Mouse (Mus musculus): ENCODE measurements at regions not wholly inside any gene's neighbourhood (a gene's known extent, or its start where the extent isn't known, plus 50 kb on each side); places are given as distances from the start of the nearest gene placed in this dataset.
A peak's percentile ranks its signal among the peaks of the same experiment; 100 is the strongest.
"Not testable (repeated sequence)": the region's sequence is repeated elsewhere in the genome, so short reads cannot be mapped to it uniquely, and the experiment has no call there.

DNA sequence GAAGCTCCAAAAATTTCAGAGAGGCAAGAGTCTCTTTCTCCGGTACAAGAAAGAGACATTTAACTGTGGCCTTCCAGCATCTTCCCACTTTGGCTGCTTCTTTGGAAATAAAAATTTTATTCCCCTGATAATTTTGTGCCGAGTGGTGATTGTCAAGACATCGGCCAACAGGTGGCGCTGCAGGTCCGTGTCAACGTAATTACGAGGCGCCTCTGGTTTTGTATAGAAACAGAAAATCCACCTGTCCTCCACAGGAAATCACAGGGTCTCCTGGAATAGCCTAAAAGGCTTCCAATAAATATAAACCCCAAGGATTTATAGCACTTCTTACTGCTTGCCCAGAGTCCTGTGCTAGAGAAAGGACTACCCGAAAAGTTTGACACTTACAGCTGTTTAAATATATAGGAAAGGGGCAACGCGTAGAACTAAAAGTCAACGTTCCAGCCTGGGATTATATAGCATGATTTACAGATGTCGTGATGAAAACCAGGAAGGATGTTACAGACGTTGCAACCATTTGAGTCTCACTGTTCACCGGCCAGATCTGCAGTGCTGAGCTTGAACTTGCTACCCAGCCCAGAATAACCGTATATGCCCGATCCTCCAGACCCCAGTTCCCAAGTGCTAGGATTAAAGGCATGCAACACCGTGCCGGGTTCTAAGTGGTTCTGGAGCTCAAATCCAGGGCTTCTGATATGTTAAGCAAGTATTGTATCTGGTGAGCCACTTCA, 251.3 kb upstream of the Tgfbr2 start:
- peak; percentile 78 to 83 for DNase-seq (ENCODE audit: low spot score in 2 of 2)

DNA sequence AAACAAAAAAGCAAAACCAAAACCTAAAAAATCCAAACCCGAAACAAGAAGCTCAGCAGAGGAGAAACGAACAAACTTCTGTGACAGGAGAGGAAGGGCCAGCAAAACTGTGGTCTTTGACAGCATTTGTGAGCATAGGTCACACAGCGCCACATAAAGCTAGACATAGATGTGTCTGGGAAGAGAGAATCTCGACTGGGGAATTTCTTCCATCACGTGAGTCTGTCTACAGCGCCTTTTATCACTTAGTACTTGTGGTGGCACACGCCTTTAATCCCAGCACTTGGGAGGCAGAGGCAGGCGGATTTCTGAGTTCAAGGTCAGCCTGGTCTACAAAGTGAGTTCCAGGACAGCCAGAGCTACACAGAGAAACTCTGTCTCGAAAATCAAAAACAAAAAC, 250.2 kb upstream of the Tgfbr2 start:
- DNase-seq (ENCODE audit: low spot score in 2 of 2), result not testable (repeated sequence)

DNA sequence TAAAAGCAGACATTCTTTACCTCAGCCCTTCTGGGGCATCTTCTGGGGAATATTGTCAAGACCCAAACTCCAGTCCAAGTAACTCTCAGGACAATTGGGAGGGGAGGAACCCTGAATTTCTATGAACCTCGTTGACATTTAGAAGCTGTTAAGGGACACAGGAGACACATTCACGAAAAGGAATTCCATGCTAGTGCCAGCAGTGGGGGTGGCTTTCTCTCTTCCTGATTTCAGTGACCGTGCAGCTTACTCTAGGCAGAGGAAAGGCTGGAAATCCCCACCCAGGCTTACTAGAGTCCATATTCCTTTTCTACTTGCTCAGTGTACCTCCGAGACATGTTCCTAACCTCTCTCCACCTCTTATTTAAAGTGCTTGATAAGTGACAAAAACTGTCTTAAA, 239.9 kb upstream of the Tgfbr2 start:
- no peak for DNase-seq (ENCODE audit: low spot score in 2 of 2)

DNA sequence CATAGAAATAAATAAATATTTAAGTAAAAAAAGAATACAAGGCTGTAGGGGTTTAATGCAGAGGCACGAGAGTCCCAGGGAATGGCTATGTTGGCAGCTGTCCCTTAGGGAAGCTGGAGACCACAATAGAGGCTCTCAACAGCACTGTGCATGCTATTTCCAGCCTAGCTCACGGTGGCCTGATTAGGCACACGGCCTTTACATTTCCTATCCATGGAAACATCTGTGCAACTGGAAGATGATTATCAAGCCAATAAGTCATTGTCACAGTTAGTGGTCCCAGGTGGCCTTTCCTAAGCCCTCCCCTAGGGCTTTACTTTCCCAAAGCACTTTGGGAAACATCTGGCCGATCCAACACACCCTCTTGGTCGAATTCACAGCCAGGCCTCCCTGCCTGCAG, 235.9 kb upstream of the Tgfbr2 start:
- no peak for DNase-seq (ENCODE audit: low spot score in 2 of 2)

DNA sequence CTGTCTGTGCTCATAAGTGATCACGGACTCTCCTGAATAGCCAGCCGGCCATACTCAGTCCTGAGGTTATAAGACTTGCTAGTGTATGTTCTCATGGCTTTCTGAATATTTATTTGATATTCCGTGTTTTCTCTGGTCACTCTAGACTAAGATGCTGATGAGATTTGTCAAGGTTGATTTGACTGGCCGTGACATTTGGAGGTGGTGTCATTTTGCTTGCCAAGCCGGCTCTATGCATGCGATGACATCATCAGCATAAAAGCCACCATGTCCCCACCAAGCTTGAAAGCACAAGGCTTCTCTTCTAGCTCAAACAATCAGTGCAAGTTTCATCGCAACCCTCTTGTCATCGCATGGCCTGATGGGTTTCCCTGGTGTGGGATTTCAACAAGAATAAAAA, 235.3 kb upstream of the Tgfbr2 start:
- no peak for DNase-seq (ENCODE audit: low spot score in 2 of 2)

DNA sequence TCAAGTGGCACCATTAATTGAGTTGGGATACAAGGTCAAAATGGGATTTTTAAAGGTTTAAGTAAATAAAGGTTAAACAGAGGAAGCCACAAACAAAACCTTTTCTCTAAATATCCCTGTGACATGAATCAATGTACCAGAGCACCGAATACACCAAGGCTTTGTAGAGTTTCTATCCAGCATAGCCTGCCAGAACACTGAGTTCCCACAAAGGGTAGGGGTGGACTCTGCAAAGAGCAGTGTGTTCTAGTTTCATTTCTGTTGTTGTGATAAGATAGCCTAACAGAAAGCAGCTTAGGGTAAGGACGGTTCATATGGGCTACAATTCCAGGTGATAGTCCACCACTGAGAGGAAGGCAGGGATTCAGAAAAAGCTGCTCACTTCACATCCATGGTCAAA, 233.0 kb upstream of the Tgfbr2 start:
- DNase-seq (ENCODE audit: low spot score in 2 of 2), result no peak

DNA sequence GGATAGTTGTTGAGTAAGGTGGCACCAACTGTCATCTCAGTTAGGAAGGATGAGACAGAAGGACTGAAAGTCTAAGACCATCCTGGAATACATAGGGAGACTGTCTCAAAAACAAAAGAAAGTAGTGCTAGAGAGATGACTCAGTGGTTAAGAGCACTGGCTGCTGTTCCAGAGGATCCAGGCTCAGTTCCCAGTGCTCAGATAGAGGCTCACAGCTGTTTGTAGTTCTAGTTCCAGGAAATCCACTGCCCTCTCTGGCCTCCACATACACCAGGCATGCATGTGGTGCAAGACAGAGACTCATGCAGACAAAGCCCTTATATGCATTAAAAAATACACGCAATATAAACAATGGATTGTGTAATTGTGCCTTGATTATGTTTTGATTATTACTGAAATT, 229.9 kb upstream of the Tgfbr2 start:
- DNase-seq (ENCODE audit: low spot score in 2 of 2), result no peak

DNA sequence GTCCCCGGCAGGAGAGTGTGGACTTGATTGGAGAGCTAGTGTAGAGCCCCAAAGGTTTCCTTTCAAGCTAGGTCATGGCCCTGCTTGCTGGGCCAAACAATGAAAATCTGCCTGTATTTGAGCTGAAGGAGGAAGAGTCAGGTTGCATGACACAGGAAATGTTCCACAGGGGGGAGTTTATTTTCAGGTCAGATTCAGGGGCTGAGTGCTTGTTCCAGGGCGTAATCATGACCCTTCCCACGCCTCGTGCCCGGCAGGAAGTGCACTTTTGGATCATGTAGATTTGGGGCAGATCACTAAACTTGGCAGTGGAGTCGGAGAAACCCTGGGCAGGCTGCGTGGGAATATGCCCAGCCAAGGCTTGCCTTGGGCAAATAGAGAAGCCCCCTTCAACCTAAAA, 226.7 kb upstream of the Tgfbr2 start:
- no peak for DNase-seq (ENCODE audit: low spot score in 2 of 2)

DNA sequence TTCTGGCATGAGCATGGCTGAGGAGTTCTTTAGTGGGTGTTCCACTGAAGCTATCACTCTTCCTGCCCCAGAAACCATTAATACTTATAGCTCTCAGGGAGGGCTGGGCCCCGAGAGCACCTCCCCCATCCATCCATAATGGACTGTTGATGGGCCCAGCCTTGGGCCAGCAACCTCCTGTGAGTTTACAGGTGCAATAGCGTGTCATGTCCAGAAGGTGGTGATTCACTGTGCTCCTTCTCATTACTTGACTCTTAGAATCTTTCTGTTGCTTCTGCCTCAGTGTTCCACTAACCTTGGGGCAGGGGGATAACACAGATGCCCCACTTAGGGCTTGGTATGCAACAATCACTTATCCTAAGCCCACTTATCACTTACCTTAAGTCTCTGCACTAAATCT, 225.1 kb upstream of the Tgfbr2 start:
- no peak for DNase-seq (ENCODE audit: low spot score in 2 of 2)

DNA sequence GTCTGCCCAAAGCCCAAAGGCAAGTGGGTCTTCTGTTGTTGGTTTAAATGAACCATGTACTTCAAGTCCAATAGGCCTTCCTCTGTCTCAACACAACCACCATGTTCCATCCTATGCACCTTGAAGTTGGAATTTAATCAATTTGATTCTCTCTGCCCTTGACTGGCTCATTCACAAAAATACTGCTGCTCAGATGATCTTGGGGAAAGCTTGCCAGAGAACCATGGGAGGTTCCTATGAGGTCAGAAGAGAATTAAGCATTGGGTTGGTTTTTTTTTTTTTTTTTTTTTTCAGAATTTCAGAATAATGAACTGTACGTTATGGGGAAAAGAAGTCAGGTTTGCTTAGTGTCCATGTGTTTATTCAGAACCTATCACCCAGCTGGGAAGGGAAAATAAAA, 224.1 kb upstream of the Tgfbr2 start:
- DNase-seq (ENCODE audit: low spot score in 2 of 2), result no peak

DNA sequence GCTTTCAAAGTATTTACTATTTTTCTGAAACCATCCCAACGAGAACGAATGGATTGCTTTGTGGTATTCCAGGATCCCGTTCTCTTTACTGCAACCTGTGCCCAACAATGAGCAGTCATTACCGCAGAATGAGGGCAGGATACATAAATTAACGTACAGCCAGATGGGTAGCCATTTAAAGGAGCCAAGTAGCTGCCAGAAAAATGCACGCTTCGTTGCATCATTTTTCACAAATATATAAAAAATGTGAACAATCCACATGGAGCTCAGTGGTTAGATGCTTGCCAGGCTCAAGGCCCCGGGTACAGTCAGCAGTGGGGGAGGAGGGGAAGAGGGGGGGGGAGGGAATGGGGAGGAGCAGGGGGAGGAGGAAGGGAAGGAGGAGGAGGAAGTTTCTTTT, 217.1 kb upstream of the Tgfbr2 start:
- DNase-seq (ENCODE audit: low spot score in 2 of 2), result no peak

DNA sequence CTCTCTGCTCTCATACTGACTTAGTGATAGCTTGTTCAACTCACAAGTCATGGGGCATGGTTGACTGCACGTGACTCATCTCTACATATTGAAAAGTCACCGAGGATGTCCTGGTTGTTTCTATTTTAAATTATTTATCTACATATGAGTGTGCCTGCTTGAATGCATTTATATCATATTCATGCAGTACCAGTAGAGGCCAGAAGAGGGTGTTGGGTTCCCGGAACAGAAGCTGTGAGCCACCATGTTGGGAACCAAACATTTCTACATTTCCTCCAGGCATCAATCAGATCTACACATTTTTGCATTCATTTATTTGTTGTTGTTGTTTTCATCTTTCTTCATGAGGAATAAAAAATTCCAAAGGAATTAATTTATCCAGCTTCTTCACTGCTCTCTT, 214.6 kb upstream of the Tgfbr2 start:
- DNase-seq (ENCODE audit: low spot score in 2 of 2), result no peak

DNA sequence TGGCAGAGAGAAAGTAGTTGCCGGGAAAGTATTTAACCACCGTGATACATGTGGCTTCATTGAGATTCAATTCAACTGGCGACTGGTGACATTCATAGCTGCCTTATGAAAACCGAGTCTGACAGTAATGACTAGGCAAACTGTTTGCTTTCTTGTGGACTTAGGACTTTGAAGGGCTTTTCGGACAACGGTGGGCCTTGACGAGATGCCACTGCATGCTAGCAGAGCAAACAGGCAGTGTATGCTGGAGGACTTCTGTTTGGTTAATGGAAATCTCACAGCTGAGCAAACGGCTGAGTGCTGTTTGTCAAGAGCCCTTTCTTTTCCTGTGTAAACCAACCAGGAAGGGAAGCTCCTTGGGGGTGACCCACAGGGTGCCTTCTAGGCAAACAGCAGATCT, 213.7 kb upstream of the Tgfbr2 start:
- no peak for DNase-seq (ENCODE audit: low spot score in 2 of 2)

DNA sequence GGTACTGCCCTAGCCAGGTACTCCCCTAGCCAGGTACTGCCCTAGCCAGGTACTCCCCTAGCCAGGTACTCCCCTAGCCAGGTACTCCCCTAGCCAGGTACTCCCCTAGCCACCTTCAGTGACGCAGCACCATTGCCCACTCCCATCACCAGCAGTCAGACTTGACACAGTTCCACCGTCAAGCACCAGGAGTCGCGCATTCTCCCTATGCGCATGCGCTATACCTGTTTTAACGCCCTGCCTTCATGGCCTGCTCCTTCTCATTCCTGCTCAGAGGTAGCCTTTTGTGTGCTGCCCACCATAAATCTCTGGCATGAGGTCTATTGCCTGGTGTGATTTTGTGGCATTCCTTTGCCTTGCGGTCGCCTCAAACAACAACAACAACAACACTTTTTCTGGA, 212.9 kb upstream of the Tgfbr2 start:
- no peak for DNase-seq (ENCODE audit: low spot score in 2 of 2)

DNA sequence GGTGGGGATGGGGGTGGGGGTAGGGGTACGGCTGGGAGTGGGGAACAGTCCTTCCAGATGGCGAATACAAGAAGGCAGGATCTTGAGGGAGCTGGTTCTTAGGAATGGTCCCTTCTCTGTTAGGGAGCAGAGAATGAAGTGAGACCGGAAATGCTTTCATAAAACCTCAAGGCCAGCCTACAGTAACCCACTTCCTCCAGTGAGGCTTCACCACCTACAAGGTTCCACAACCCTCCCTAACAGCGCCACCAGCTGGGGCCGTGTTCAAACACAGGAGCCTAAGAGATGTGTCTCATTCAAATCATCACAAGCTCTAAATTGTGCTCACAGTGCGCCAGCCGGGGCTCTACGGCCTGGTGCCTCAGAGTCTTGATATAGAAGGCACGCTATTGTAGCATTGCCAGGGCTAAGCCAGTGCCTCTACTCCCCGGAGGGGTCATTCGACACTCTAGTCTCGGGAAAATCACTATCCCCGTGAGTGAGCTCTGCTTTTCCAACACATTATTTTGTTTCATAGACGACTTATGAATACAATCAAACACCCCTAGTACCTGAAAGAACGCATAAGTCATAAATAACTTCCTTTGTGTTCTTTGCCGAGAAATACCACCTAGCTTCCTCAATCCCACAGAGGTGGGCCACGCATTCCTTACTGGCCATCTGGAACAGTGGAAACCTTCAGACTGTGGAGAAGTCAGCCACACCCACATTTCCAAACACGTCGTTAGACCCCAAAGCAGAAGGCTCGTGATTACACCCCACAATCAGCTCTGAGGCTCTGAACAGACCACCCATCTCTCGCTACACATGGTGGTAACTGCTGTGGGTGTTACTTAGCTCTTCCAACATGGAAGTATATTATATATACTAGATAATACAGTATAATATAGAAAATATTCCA, 209.3 kb upstream of the Tgfbr2 start:
- peak; percentile 71 to 80 for DNase-seq (ENCODE audit: low spot score in 2 of 2)

DNA sequence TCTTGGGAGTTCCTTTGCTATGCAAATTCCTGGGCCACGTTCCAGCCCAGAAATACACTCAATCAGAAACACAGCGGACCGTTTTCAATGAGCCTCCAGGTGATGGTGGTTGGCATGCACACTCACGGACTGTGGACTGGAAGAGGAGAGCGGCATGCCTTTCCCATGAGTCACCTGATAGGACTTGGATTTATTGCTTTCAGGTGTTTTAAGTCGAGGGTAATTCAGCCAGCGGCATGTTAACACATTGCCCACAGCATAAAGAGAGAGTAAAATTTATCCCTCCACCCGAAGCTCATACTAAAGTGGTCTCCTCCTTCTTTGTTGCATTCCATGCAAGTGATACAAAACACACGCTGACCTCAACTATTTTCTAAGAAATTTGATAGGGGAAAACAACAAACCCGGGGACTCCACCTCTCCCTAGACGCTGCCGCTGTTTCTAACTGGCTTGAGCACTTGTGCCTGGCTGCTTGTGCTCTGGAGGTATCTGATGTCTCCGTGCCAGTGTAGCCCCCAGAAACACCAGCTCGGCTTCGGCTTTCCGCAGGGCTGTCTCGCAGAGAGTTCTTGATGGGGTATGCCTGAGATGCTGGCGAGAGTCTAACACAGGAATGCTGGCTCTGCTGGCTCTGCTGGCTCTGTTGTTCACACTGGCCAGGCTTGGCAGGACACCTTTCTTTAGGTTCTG, 208.4 kb upstream of the Tgfbr2 start:
- DNase-seq (ENCODE audit: low spot score in 2 of 2), result peak in 1 of 2 experiments; percentile 37

DNA sequence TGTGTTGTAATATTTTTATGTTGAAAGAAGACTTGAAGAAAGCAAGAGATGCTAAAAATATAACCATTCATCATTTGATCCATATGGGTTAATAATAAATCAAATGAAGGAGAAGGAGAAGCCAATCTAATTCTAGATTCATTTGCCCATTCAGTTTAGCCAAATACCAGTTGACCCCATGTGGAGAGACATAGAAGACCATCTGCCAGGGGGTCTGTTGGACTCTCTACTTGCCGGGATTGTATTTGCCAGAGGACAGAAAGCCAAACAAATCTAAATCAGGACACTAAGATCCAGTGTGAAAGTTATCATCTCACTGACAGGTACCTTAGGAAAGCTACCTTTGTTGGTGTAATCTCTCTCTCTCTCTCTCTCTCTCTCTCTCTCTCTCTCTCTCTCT, 202.5 kb upstream of the Tgfbr2 start:
- no peak for DNase-seq (ENCODE audit: low spot score in 2 of 2)

DNA sequence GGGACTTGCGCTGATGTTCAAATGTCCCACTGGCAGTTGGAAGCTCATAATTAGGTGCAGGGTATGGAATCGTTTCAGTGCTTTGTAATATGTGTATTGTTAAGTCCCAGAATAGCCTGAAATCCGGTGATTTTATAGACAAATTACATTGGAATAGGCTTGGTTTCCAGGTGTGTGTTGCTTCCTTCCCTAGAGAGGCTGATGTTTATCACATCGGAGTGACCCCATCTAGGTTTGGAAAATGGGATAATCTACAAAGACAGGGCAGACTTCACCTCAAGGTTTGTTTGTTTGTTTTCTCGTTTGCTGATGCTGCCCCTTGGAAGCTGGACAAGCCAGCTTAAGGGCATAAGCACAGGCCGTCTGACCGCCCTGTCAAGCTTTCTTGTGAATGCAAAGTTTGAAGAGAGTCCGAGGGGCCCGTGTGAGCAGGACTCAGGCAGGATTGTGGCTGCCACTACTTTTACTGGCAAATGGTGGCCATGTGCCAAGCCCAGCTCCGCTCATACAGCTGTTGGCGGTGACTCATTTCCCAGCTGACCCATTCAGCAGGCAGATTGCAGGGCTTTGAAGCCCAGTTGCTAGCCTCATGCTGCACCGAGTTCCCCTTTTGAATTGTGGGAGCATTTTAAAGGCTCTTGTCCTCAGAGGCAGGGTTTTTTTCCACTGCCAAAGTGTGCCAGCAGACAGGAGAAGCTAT, 200.6 kb upstream of the Tgfbr2 start:
- peak; percentile 78 to 79 for DNase-seq (ENCODE audit: low spot score in 2 of 2)

DNA sequence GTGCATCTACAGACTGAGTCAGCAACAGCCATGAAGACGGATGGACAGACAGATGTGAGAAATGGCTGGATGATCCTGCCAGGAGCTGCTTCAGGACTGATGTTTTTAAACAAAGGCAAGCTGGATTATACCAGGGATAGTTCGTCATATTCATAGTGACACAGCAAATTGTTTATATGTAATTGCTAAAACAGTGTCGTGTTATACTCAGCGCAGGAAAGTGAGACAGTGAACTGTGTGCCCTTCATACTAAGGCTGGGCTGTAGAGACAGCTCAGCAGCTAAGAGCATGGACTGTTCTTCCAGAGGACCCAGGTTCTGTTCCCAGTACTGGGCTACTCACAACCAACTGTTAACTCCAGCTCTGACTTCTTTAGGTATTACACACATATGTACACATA, 199.2 kb upstream of the Tgfbr2 start:
- DNase-seq (ENCODE audit: low spot score in 2 of 2), result no peak

DNA sequence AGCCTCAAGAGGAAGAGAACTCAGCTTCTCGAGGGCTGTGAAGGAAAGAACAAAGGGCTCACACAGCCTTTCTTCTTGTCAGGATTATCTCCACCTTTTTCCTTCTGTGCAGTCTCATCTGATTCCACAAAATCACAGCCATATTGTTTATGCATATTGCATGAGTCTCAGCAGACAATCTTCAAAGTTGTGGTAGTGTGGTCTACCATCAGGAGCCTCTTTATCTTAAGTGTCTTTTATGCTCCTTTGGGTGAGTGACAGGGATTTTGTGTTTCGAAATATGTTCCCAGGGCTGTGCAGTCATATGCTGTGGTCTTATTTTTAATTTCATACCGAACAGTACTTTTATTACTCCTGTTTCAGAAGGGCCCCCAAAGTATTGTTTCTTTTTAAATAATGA, 198.2 kb upstream of the Tgfbr2 start:
- DNase-seq (ENCODE audit: low spot score in 2 of 2), result no peak

DNA sequence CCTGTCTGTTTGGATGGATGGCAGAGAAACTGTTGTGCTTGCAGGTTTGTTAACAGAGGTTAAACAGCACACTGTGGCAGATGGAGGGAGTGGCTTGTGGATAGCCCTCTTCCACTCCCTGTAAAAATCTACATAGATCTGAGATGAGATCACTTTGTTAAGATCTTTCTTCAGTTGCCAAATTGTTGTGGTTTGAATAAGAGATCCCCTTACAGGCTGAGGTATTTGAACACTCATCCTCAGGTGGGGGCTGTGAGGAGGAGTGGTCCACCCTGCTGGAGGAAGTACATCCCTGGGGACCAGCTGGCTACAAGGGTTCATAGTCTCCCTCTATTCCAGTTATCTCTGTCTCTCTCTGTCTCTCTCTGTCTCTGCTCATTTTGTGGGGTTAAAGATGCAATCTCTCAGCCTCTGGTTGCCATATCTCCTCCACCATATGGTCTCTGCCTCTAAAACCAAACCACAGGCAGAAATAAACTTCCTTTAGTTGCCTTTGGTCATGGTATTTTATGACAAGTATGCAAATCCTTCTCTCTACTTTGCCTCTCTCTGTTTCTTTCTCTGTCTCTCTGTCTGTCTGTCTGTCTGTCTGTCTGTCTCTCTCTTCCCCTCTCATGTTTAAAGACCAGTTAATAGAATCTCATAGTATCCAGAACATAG, 194.0 kb upstream of the Tgfbr2 start:
- DNase-seq (ENCODE audit: low spot score in 2 of 2), result no peak

Data from adrenal gland, adult 18-20 months (tissue).